Mouse (Mus musculus) midbrain, embryonic 14.5 days (tissue): ENCODE results near the gene Pnkd. TPM values are rescaled to one million over a fixed set of nuclear protein-coding genes. Genes with fewer than 3 reads are reported as not detected.
A peak's percentile ranks its signal among the peaks of the same experiment; 100 is the strongest.

Source experiments
- ATAC-seq: fragments of 200-750 bp; cut with Nextera tagmentation; 2 replicates; pipeline ENCODE4 v1.8.0; 2017; ENCODE audit warnings: moderate number of reproducible peaks, moderate library complexity; ENCODE audit not compliant: low FRiP score, low TSS enrichment
- DNase-seq: peaks from one replicate; pipeline ENCODE4 v3.0.0-alpha.2; 2015
- H3K27ac ChIP-seq: fragments of 300-500 bp; sonication (generic); replicated peaks from 2 replicates; pipeline ENCODE4 v1.5.1; 2014; ENCODE audit warnings: mild to moderate bottlenecking, low read depth, low read length, moderate library complexity
- H3K27me3 ChIP-seq: fragments of 300-500 bp; sonication (generic); 2 replicates; pipeline ENCODE4 v1.6.1; 2014; ENCODE audit warnings: low read length, control low read depth, mixed read lengths; ENCODE audit not compliant: control insufficient read depth, insufficient read depth
- H3K36me3 ChIP-seq: fragments of 300-500 bp; sonication (generic); 2 replicates; pipeline ENCODE4 v1.6.1; 2014; ENCODE audit warnings: low read length, control low read depth; ENCODE audit not compliant: control insufficient read depth, insufficient read depth
- H3K4me1 ChIP-seq: fragments of 300-500 bp; sonication (generic); 2 replicates; pipeline ENCODE4 v1.6.1; 2014; ENCODE audit warnings: mild to moderate bottlenecking, antibody characterized with exemption, low read length, control low read depth; ENCODE audit not compliant: control insufficient read depth, insufficient read depth
- H3K4me2 ChIP-seq: fragments of 300-500 bp; sonication (generic); 2 replicates; pipeline ENCODE4 v1.6.1; 2014; ENCODE audit warnings: mild to moderate bottlenecking, low read length, moderate library complexity
- H3K4me3 ChIP-seq: fragments of 300-500 bp; sonication (generic); replicated peaks from 2 replicates; pipeline ENCODE4 v1.5.1; 2014; ENCODE audit warnings: low read depth, low read length
- H3K9ac ChIP-seq: fragments of 300-500 bp; sonication (generic); replicated peaks from 2 replicates; pipeline ENCODE4 v1.6.1; 2014; ENCODE audit warnings: mild to moderate bottlenecking, low read length, moderate library complexity
- H3K9me3 ChIP-seq: fragments of 300-500 bp; sonication (generic); 2 replicates; pipeline ENCODE4 v1.6.1; 2016; ENCODE audit warnings: low read length, control low read depth, mixed read lengths; ENCODE audit not compliant: control insufficient read depth
- WGBS: fragments of 180-500 bp; shearing (Covaris S2); extraction: QIAGEN DNeasy Blood & Tissue Kit; methylation state at CpG from one replicate; pipeline ENCODE4 v1.1.7; 2014; 5-methylcytosine and 5-hydroxymethylcytosine counted together
- microRNA counts: library from miRNA; unstranded; fragments of <30 nt; microRNA quantifications from one replicate; lab custom pipeline; 2016
- microRNA-seq: library from miRNA; unstranded; fragments of <30 nt; microRNA quantifications from one replicate; pipeline ENCODE4, GENCODE M21; 2016
- polyA plus RNA-seq: library from polyadenylated mRNA; unstranded; fragments of >200 nt; fragmentation: Nextera tagmentation; extraction: Ambion mirVana; gene quantifications from 2 replicates; pipeline ENCODE4 v1.2.1, GENCODE M21; 2014

Pnkd gene
- polyA plus RNA-seq, 1 experiment from 2014 or later = 99.0 TPM

DNA sequence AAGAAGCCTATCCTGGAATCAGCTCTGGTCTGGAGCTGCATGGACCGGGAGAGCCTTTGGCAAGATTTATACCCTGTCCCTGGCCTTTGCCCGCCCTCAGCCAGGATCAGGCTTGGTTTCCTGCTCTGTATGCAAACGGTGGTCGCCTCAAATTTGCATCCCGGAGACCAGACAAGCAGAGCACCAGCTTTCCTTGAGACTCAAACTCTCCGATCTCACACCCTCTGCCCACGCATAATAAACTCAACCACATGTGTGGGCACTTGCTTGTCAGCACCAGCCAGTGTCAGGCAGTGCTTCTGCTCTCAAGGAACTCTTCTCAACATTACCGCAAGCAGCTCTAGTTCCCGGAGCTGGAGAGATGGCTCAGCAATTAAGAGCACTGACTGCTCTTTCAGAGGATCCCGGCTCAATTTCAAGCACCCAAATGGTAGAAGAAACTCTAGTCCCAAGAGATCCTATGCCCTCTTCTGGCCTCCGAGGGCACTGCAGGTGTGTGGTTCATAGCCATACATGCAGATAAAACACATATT, 113.3 kb downstream of the Pnkd start:
- Histone ChIP-seq H3K4me1 (0 out of 2 replicates have a peak, but pooled peaks cover 1% of the 10 kb centered on the region), H3K9me3 (no peaks in the 10 kb centered on the region), H3K27ac (no peak overlapping the region), H3K4me3 (peak overlapping the region; percentile 36), H3K36me3 (peaks cover 12% of the 10 kb centered on the region), H3K27me3 (no peaks in the 10 kb centered on the region), H3K4me2 (peak overlapping the region; percentile 61), H3K9ac (peak overlapping the region; percentile 48; the same call in 1 of the 2 replicates)
- DNase-seq = peak; percentile 68
- peak; percentile 38; the same call in 1 of the 2 replicates for ATAC-seq
- 6% methylated on average over 11 of the region's 11 CpGs for WGBS

DNA sequence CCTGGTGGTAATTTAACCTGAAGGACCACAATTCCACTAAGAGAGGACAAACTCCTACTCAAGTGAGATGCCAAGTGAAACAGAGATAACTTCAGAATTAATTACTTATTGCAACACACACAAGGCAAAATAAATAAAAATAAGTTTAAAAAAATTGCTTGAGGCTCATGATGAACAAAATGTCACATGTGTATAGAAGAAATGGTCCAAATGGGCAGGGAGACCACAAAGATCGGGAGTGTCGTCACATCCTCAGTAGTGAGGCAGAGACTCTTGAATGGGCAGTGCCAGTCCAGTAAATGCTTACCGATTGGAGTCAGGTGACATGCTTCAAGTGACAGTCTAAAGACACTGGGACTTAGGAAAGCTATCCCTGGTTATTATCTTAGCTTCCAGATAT, 115.8 kb downstream of the Pnkd start:
- WGBS = 84% methylated on average over 3 of the region's 3 CpGs
- no peak for ATAC-seq
- H3K9me3 ChIP-seq = no peaks in the 10 kb centered on the region

DNA sequence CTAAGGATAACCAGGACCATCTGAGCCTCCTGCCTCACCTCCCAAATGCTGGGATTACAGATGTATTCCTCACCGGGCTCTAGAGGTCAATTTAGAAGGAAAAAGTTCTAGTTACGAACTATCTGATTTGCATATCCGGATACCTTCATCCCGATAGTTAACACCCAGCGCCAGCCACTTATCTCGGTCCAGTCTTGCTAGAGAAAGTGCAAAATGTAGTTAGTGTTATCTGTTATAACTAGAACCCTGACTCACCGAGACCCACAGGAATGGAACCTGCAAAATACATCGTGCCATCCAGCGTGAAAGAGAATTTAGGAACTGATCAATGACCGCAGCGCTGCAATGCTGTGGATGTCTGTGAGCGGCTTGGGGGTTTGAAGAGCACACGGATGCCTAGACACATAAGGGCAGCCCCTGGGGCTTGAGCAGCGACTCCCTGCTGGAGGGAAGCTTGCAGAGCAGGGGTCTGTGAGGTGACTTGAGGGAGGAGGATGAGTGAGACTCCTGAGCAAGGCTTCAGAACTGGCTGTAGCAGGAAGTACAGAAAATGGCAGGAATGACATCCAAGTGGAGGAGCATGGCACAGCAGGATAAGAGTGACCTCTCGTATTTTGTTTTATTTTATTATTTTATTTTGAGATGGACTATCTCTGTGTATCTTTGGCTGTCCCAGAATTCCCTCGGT, 116.4 kb downstream of the Pnkd start:
- no peaks in the 10 kb centered on the region for H3K4me1 ChIP-seq
- 60% methylated on average over 16 of the region's 16 CpGs for WGBS
- H3K4me2 ChIP-seq = no peak overlapping the region
- H3K27me3 ChIP-seq = no peaks in the 10 kb centered on the region
- no peak overlapping the region for H3K9ac ChIP-seq
- ATAC-seq = no peak
- no peak for DNase-seq
- no peaks in the 10 kb centered on the region for H3K9me3 ChIP-seq
- no peak overlapping the region for H3K27ac ChIP-seq
- no peaks in the 10 kb centered on the region for H3K36me3 ChIP-seq
- no peak overlapping the region for H3K4me3 ChIP-seq

More for the DNA sequence above, 115.8 kb downstream of the Pnkd start:
- Histone ChIP-seq H3K4me1 (no peaks in the 10 kb centered on the region), H3K27me3 (no peaks in the 10 kb centered on the region), H3K4me2 (no peak overlapping the region), H3K36me3 (no peaks in the 10 kb centered on the region), H3K4me3 (no peak overlapping the region), H3K9ac (no peak overlapping the region), H3K27ac (no peak overlapping the region)
- DNase-seq = no peak

MicroRNAs within 50 kb of the gene (microRNA counts, 519-probe panel; counts per million panel counts)
- 4,680 counts per million, percentile 38 among the panel's probes with 10 or more counts for microRNA mmu-miR-26b (lab: Ali Mortazavi, UCI)

Small RNAs within 50 kb of the gene (microRNA-seq; reads per million reads assigned to microRNA genes)
- 15,500 reads per million, percentile 97 among the genes with 10 or more reads in this experiment for gene Mir26b

Other genes with a start within 250 kb of the Pnkd start
- 7.6 and 11.0 TPM in 2 replicates for gene Tns1, start 160.5 kb upstream of the Pnkd start, polyA plus RNA-seq
- gene Rufy4, start 159.4 kb upstream of the Pnkd start, polyA plus RNA-seq = 0.12 and 0.33 TPM in 2 replicates
- gene Cxcr2, start 130.9 kb upstream of the Pnkd start, polyA plus RNA-seq = not detected in 2 replicates
- gene Cxcr1, start 90.3 kb upstream of the Pnkd start, polyA plus RNA-seq = not detected in 2 replicates
- 322 and 338 TPM in 2 replicates for gene Arpc2, start 48.8 kb upstream of the Pnkd start, polyA plus RNA-seq
- gene Gpbar1, start 6.4 kb upstream of the Pnkd start, polyA plus RNA-seq = 0.27 and 0.39 TPM in 2 replicates
- gene Aamp, start 192 bp upstream of the Pnkd start, polyA plus RNA-seq = 184 and 205 TPM in 2 replicates
- 3.8 and 5.6 TPM in 2 replicates for gene Tmbim1, start 20.7 kb downstream of the Pnkd start, polyA plus RNA-seq
- gene Catip, start 77.2 kb downstream of the Pnkd start, polyA plus RNA-seq = 0.30 and 0.57 TPM in 2 replicates
- gene Slc11a1, start 90.3 kb downstream of the Pnkd start, polyA plus RNA-seq = 0.51 and 2.7 TPM in 2 replicates
- gene Ctdsp1, start 106.6 kb downstream of the Pnkd start, polyA plus RNA-seq = 8.6 and 17.1 TPM in 2 replicates
- 0.09 and 0.30 TPM in 2 replicates for gene Vil1, start 124.4 kb downstream of the Pnkd start, polyA plus RNA-seq
- gene Cnot9, start 221.1 kb downstream of the Pnkd start, polyA plus RNA-seq = 48.5 and 56.0 TPM in 2 replicates